Mouse (Mus musculus) lung, postnatal 14 days (tissue): ENCODE measurements at regions not wholly inside any gene's neighbourhood (a gene's known extent, or its start where the extent isn't known, plus 50 kb on each side); places are given as distances from the start of the nearest gene placed in this dataset.
A peak's percentile ranks its signal among the peaks of the same experiment; 100 is the strongest.

ENCODE experiments used
- DNase-seq: peaks from one replicate; pipeline ENCODE4 v3.0.0; 2021

- no peak for DNase-seq
Measured at GRCm38 (mm10) chr14:29876668-29877067, 91.4 kb upstream of the Selenok start.

GRCm38 (mm10) chr14:29877671-29878422 is 90.3 kb upstream of the Selenok start:
- peak; percentile 3 for DNase-seq

GRCm38 (mm10) chr14:29878423-29878800 is 89.7 kb upstream of the Selenok start:
- DNase-seq: no peak

- no peak for DNase-seq
Measured at GRCm38 (mm10) chr14:29879283-29879682, 88.8 kb upstream of the Selenok start.

DNA sequence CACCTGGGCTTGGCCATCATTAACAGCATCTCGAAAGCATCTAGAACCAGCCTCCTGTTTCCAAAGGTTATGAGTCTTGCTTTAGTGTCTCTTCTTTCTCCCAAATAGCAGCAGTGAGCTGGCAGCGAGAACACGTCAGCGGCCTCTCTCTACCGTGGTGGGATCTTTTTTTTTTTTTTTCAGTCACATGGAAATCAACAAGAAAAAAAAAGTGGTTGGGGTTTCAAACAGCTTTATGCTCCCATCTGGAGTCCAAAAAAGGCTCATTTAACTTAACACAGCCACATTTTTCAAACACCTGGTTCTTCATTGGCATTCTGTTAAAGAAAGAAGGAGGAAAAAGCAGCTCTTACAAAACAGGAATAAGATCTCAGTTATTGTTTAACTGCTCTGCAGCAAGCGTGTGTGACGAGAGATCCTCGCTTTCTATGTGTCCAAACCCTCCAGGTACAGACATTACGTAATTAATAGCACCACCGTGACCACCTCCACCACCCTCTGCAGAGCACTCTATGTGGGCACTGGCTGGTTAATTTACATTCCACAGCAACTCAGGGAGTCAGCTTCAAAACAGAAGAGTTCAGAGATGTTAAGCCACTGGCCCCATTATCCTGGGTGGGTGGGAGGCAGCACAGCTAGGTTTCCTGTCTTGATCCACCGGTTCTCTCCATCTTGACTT is 85.3 kb upstream of the Selenok start:
- DNase-seq: no peak

DNA sequence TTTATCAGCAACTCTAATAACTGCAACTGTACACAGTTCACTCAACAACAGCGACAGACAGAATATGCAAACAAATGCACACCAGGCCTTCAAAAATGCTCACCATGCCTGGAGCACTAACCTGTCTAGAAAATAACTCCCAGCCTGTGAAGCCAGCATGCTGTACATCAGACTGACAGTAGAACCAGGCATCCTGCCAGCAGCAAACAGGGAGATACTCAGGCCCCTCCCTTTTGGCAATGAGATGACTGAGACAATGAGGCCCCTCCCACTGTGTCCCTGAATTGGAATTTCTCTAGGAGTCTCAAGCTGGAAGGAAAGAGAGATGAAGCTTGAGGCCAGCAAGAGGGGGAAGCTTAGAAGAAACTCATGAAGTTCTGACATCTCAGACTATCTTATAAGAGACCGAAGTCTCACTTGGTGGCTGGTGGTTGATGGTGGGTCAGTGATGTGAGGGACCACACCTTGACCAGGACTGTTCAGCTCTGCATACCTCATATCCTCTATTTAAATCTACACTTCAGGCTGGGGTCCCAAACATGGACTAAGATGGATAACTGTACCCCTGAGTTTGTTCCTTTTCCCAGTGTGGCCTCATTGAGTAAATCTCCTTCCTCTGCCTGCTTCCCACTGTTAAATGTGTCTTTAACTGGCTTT is 72.6 kb upstream of the Selenok start:
- DNase-seq: peak; percentile 73

- DNase-seq: no peak
Measured at GRCm38 (mm10) chr14:29895989-29896675, 72.0 kb upstream of the Selenok start.

GRCm38 (mm10) chr14:29900931-29901330 is 67.2 kb upstream of the Selenok start:
- no peak for DNase-seq

DNA sequence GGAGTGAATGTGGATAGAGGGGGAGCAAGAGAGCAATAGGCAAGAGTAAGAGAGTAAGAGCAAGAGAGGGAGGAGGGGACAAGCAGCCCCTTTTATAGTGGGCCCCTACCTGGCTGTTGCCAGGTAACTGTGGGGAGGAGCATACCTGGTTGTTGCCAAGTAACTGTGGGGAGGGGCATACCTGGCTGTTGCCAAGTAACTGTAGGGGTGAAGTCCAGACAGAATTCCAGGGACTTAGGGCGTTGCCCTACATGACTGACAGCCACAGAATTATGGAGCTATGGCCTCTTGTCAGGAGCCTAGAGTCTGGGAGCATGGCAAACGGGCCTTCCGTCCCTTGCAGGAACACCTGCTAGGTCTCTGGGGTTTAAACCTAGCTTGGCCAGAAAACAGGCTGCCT is 64.5 kb upstream of the Selenok start:
- DNase-seq: no peak

- no peak for DNase-seq
Measured at GRCm38 (mm10) chr14:29904856-29905255, 63.3 kb upstream of the Selenok start.

DNA sequence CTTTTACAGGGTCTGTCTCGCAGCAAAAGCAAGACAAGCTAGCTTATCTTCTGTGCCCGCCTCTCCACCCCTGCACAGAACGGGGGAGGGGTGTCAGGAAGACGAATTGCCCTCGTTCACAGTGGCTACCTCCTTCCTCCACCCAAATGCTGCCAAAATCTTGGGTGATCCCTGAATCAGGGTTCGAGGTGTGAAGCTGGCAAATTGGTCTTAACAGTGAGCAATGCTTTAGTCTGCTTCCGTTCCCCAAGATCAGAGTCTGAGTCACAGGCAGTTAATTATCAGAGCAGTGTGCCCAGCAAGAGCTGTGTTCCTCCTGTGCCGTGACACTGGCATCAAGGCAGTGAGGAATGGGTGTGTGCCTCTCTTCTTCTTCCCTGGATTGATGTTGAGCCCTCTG is 58.4 kb upstream of the Selenok start:
- DNase-seq: no peak
